Mouse (Mus musculus) urinary bladder, postnatal 10 days (tissue): ENCODE data around the gene Foxl1.

Source experiments
- DNase-seq: peaks from one replicate; pipeline ENCODE4 v3.0.0; 2022; ENCODE audit warnings: low spot score

Gene Foxl1

GRCm38 (mm10) chr8:121127756-121128375 lies at the start of gene Foxl1:
Gene Foxl1 (plus strand): TSS chr8:121127940.
- no peak for DNase-seq

- no peak for DNase-seq
Measured at GRCm38 (mm10) chr8:121078721-121079120, 49.0 kb upstream of the Foxl1 start.

GRCm38 (mm10) chr8:121079201-121079600 lies 48.5 kb upstream of the Foxl1 start:
- DNase-seq = no peak

GRCm38 (mm10) chr8:121079944-121080343 lies 47.8 kb upstream of the Foxl1 start:
- no peak for DNase-seq

- DNase-seq = no peak
Measured at GRCm38 (mm10) chr8:121080361-121081090, 47.2 kb upstream of the Foxl1 start.

DNA sequence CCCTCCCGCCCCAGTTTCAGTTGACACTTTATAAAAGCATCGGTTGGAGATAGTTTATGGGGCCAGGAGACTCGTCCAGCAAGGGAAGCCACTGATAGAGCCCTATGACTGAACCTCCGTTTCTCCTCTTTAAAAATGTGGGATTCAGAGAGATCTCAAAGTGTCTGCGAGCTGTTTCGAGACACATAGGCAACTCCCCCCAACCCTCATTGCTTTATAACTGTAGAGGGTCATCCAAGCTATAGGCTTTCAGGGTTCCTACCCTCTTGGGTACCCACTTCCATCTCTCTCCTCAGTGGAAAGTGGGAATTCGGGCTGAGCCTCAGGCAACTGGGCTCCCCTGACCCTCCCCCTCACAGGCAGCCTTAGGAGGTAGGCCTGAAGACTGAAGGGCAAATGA lies 46.3 kb upstream of the Foxl1 start:
- no peak for DNase-seq

- no peak for DNase-seq
Measured at GRCm38 (mm10) chr8:121082218-121083092, 45.3 kb upstream of the Foxl1 start.

DNA sequence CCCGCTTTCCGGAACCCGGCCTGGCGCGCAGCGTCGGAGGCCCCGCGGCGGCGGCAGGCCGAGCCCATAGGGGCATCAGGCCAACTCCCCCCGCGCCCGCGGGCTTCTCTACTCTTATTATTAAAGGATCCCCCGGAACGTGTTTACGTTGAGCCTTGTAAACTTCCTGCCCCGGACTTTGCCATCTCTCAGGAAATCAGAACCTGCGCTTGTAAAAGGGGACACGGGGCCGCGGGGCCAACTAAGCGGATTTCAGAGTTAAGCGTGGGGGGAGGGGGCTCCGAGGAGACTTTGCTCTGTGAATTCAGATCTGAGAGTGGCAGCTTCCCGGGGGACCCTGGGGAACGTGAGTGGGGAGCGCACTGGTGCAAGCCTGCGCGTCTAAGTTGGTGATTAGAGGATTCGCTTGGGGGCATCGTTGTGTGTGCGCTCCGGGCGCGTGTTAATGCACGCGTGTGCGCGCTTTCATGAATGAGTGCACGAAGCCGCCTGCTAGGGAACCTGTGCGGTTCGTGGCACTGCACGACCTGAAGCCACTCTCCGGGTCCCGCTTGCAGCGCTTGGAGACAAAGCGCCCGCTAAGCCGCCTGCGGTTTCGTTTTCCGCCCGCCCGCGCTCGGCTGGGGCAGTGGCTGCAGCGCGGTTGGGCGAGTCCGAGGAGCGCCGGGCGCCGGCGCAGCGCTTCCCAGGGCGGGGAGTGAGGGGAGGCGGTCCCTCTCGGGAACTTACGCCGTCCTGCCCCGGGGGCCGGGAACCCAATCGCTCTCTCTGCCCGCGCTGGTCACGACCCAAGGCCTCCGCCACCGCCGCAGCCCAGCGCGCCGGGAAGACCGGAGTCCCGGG lies 44.4 kb upstream of the Foxl1 start:
- peak; percentile 52 for DNase-seq

DNA sequence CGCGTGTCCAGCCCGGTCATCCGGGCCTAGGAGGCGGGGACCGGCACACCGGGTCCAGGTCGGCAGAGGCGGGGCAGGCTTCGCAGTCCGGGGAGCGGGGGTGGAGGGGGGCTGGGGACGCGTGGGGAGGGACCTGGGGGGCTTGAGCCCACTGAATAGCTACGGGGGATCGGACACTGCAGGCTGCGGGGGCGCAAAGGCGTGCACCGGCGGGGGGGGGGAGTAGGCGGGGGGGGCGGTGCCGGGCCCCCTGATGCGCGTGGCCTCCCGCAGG lies 43.9 kb upstream of the Foxl1 start:
- DNase-seq = no peak

DNA sequence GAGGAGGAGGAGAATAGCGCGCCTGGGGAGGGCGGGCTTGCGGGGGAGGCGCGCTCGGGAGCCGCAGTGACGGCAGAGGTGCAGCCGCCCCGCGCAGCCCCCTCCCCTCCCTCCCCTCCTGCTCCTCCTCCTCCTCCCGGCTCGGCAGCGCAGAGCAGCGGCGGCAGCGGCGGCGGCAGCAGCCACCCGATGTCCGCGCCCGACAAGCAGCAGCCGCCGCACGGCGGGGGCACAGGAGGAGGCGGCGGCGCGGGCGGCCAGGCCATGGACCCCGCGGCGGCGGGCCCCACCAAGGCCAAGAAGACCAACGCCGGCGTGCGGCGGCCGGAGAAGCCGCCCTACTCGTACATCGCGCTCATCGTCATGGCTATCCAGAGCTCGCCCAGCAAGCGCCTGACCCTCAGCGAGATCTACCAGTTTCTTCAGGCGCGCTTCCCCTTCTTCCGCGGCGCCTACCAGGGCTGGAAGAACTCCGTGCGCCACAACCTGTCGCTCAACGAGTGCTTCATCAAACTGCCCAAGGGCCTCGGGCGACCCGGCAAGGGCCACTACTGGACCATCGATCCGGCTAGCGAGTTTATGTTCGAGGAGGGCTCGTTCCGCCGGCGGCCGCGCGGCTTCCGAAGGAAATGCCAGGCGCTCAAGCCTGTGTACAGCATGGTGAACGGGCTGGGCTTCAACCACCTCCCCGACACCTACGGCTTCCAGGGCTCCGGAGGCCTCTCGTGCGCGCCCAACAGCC lies 43.4 kb upstream of the Foxl1 start, which contains the start of gene Foxf1:
Foxf1 (plus strand) TSS at position 177 of the 742 bp plus-strand sequence.
- no peak for DNase-seq

DNA sequence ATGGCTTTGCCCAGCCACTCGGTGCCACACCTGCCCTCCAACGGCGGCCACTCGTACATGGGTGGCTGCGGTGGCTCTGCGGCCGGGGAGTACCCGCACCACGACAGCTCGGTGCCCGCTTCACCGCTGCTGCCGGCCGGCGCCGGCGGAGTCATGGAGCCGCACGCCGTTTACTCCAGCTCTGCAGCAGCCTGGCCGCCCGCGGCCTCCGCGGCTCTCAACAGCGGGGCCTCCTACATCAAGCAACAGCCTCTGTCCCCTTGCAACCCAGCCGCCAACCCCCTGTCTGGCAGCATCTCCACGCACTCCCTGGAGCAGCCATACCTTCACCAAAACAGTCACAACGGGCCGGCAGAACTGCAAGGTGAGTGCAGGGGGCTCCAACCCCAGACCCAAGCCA lies 42.7 kb upstream of the Foxl1 start:
- DNase-seq = no peak

GRCm38 (mm10) chr8:121085561-121085960 lies 42.2 kb upstream of the Foxl1 start:
- no peak for DNase-seq

DNA sequence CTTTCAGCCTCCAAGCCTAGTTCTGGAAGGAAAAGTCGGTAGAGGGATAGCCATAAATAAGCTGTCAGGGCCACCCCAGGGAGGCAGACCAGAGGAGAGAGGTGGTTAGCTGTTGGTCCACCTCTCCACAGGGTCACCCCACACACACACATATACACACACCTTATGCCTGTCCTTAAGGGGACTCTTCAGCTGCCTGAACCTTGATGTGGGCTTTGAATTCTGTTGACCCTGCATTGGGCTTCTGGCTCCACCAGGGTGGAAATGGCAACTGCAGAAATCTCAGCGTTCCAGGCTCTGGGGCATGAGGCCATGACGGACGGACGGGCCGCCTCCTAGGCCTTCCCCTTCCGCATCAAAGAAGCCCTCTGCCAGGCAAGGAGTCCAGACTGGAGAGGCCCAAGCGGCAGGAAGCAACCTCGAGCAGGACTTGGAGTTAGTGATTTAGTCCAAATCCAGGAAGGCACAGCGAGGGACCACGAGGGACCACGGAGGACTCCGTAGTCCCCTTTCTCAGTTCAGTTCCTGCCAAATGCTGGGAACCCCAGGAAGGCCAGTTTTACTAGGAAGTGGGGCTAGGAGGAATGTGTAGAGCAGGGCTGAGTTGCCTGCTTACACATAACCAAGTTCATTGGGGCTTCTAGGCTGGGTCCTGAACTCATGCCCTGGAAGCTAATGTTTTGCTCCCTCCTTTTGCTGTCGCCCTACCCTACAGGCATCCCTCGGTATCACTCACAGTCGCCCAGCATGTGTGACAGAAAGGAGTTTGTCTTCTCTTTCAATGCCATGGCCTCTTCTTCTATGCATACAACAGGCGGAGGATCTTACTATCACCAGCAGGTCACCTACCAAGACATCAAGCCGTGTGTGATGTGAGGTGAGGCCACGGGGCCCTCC lies 41.5 kb upstream of the Foxl1 start:
- no peak for DNase-seq

DNA sequence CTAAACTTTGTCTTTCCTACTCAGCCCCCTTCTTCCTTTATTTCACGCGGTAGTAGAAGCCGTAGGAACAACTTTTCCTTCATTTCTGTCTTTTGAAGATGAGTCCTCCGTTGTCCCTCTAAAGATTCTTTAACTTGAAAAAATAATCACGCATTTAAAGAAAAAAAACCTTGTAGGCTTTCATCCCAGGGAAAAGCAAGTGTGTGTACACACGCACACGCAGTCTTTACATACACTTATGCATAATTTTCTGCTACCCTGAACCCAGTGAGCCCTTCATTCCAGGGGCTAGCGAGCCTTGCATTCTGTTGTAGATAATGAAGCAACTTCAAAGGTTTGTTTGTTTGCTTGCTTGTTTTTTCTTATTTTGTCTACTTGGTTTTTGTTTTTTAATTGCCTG lies 39.5 kb upstream of the Foxl1 start:
- DNase-seq = no peak

DNA sequence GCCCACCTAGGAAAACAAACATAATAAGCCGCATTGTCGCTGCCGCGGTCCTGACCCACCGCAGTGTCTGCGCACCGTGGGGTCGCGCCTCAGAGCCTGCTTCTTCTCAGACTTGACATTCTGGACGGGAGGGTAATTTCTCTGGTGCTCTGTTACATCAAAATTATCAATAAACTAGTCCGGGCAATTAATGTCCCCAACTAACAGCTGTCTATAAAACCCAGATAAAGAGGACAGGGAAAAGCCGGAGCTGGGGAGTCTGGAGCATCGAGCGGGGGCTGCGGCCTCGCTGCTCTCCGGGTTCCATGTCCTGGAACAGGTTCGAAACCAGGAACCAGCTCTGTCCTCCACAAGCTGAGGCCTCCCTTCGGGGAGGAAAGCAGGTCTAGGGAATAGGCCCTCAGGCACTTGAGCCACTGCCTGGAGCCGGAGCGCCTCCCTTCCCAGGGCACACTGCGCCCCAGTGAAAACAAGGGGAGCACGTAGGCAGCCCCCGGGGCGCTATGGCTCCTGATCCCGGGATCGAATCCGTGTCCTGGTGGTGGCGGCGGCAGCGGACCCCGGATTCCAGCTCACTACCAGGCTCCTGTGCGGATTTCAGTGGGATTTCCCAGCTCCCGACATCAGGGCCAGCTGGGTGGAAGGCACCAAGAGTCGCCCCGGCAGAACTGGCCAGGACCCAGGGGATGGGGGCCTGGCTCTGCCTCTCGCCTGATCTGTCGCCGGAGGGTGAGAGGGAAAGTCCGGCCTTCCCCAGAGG lies 38.7 kb upstream of the Foxl1 start:
- no peak for DNase-seq

DNA sequence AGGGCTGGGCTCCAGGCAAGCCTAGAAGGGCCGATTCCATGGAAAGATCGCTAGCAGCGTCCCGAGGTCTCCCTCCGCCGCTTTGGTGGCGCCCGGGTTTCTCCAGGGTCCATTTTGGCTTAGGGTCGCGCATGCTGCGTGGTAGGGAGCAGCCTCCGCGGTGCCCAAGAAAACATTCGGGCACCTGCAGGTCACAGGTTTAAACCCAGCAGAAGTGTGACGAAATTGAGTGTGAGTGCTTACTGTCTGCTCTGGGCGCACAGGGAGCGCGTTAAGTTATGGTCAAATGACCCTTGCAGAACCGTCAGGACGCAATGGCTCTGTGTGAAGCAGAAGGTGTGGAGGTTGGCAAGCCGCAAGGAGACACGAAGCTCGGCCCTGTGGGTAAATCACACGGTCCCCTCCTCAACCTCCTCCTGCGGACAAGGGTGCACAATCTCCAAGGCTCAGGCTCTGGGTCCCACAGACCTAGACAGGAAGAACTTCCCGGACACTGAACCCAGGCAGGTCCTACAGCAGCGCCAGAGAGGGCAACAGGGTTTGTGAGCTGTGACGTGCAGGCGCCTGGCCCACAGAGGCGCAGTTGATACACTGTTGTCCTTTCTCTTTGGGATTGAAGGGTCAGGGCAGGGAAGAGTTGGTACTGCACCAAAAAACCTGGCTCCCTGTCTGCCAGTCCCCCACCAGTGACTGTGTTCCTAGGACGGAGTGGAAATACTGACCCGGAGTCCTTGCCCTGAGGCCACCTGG lies 37.9 kb upstream of the Foxl1 start:
- DNase-seq = no peak

DNA sequence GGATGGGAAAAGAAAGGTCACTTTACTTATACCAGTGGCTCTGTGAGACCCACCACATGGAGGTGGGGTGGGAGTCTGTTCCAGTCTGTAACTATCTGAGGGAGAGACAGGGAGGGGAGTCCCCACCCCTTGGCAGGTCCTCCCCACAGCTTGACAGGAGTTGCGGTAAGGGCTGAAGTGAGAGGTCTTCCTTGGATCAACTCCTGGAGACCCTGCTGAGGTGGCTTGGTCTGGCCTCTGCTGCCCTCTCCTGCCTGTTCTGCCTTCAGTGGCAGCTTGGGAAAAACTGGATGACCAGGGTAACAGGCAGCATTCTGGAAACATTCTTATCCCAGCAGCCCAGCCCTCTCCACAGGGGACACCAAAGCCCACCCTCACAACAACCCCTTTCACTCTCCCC lies 37.0 kb upstream of the Foxl1 start:
- DNase-seq = no peak

DNA sequence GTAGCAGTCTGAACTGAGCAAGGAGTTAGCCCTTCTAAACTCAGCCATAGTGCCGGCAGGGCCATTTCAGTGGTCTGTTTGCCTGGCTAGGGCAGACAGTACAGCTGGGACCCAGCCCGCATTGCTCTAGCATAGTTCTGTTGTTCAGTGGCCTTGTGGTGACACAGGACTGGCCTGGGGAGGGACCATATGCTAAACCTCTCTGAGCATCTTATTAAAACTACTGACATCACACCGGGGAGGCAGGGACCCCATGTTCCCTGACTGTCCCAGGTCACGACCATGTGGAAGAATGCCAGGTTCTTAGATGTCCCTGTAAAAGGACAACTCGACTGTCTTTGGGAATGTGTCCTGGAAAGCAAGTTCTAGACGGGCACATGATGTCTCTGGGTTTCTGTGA lies 35.6 kb upstream of the Foxl1 start:
- DNase-seq = no peak

GRCm38 (mm10) chr8:121092627-121093026 lies 35.1 kb upstream of the Foxl1 start:
- DNase-seq = peak; percentile 88
